Mouse (Mus musculus) cerebellum, adult 9-11 months (tissue): ENCODE data around the gene Klf12.

Experiments used
- DNase-seq: peaks from one replicate; pipeline ENCODE4 v3.0.0; 2022

Gene Klf12

DNA sequence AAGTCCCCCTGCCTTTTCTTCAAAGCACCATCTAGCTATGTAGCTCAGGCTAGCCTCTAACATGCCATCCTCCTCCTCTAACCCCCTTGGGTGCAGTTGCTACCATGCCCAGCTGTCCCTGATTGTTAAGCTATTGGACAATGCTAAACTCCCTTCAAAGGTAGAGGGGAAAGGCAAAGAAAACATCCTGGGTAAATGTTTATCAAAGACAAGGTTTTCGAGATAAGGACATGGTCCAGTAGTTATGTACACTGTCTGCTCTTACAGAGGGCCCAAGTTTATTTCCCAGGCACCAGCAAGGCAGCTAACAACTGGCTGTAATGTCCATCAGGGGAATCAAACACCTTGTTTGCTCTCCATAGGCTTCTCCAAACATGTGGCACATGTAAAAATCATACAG, 53.1 kb downstream of the Klf12 start:
- DNase-seq, result no peak

DNA sequence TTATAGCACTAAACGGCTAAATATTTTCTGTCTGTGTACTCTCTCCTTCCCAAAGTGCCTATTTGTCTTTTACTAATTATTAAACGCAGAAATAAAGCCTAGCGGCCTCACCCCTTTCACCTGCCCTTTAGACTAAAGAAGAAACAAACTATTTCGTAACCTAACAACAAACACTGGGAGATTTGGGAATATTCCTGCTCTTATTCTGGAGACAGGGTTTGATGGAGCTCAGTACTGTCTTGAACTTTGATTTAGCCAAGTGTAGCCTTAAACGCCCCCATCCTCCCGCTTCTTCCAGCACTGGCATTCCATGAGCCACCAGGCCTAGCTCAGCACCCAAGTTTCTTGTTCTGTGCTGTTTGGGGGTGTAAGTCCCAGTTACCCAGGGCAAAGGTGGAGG, 56.4 kb downstream of the Klf12 start:
- no peak for DNase-seq

- no peak for DNase-seq
Observed at GRCm38 (mm10) chr14:100227717-100228116, 56.8 kb downstream of the Klf12 start.

- DNase-seq, result no peak
Observed at GRCm38 (mm10) chr14:100224151-100224550, 60.3 kb downstream of the Klf12 start.

DNA sequence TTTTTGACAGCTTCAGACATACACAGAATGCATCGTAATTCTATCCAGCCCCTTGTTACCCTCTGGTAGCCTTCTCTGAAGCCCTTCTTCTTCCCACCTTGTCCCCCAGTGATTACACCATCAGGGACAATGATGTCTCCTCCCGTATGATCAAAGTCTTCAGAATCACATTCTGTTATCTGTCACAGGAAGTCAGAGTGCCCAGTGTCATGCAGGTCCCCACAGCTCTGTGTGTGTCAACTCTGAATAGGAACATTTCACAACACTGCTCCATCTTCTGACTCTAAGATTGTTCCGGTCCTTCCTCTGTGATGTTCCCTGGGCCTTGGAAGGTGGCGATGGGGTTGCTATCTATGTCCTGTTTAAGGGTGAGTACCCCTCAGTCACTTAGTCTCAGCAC, 62.2 kb downstream of the Klf12 start:
- DNase-seq, result no peak

DNA sequence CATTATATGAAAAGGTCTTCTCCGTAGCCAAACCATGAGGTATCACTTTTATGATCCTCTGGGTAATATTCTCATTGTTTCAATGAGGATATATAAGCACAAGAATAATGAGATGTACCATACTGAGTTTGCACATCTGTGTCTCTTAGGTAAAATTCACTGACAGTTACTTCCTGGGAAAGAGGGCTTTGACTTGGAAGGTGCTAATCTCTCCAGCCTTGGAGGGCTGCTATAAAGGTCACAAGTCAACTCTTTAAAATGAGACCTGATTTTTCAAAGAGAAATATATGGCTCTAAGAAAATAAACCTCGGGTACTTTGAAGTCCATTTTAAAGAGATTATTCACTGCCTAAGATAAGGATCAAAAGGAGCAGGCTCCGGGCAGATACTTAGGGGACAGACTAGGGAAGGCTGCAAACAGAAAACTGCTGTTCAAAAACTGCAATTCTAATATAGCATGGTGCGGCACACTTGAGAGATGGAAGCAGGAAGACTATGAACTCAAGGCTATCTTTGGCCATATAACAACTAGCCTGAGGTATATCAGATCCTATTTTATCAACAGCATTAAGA, 69.2 kb downstream of the Klf12 start:
- DNase-seq, result no peak

GRCm38 (mm10) chr14:100213066-100213465, 71.4 kb downstream of the Klf12 start:
- DNase-seq, result no peak

DNA sequence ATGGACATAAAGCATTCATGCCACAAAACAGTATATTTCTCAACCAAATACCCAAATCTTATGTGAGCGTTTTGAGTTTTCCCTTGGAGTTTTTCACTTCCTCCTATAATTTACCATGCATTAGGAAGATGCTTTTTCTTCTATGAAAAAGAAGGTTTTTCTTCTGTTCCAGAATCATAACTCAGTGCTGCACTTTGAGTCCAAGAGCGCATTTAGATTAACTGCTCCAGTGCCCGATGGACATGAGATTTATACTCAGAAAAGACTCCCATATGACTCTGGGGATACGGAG, 72.7 kb downstream of the Klf12 start:
- DNase-seq, result no peak

- peak; percentile 81 for DNase-seq
Observed at GRCm38 (mm10) chr14:100211036-100211825, 73.2 kb downstream of the Klf12 start.

- DNase-seq, result peak; percentile 20
Observed at GRCm38 (mm10) chr14:100209814-100210419, 74.6 kb downstream of the Klf12 start.

DNA sequence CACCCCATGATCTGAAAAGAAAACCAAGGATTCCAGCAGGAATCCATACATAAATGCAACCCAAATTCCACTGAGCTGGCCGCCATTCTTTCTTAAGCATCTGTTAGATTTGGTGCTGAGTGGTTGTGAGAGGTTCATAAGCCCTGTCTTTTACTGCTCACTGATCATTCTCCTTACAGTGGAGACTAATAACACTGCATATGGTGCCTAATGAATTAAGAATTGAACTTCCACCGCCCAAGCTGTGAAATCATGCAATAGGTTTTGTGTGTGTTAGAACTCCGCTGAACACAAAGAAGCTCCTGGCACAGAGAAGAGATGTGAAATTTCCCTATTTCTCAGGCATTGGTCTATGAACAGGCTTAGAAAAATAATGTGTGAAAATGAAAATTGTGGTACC, 77.4 kb downstream of the Klf12 start:
- no peak for DNase-seq

DNA sequence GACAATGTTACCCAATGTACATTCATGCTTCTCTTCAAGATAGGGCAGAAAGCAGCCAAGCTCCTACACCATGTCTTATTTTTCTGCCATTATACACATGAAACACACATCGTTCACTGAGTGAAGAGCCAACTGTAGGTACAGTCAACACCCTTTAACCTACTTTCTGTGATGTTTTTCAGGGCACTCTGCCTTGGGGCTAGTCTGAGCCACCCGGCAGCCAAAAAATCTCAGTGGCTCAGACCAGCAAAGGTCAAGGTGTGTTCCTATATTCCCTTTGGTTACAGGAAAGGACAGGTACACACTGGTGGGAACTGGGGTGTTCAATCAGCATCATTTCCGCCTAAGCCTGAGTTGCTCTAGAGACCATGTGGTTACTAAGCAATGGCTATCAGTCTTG, 78.3 kb downstream of the Klf12 start:
- no peak for DNase-seq

- DNase-seq, result no peak
Observed at GRCm38 (mm10) chr14:100200058-100200688, 84.3 kb downstream of the Klf12 start.

- DNase-seq, result no peak
Observed at GRCm38 (mm10) chr14:100198636-100199035, 85.8 kb downstream of the Klf12 start.

GRCm38 (mm10) chr14:100197199-100197598, 87.3 kb downstream of the Klf12 start:
- no peak for DNase-seq

DNA sequence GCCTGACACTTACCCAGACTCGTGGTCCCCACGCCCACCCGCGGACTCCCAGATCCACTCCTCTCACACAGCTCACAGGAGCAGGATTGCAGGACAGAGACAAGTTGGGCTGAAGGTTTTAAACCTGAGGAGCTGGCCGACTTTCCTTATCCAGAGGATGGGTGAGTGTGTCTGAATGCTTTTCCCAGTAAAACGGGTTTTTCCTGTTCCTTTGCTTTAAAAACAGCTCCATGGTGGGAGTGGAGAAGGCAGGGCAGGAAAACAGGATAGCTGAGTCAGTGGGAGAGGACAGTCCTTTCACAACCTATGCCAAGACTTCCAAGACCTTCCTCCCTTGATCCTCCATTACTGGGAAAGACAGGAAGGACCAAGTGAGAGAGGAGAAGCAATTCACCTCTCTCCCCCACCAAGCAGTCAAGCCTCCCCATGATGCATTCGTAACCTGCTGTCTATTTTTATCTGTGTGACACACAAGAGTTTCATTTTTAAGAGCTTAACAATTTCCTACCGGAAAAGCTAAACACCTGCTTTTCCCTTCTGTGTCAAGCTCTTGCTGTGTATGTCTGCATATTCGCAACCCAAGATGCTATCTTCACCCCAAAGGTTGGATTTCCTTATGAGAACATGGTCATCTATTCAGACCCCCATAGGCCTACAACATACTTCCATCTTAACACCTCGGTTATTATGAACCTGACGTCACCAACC, 94.8 kb downstream of the Klf12 start:
- no peak for DNase-seq

- no peak for DNase-seq
Observed at GRCm38 (mm10) chr14:100187372-100187771, 97.1 kb downstream of the Klf12 start.

- DNase-seq, result no peak
Observed at GRCm38 (mm10) chr14:100177796-100178195, 106.7 kb downstream of the Klf12 start.

- no peak for DNase-seq
Observed at GRCm38 (mm10) chr14:100165075-100165474, 119.4 kb downstream of the Klf12 start.

DNA sequence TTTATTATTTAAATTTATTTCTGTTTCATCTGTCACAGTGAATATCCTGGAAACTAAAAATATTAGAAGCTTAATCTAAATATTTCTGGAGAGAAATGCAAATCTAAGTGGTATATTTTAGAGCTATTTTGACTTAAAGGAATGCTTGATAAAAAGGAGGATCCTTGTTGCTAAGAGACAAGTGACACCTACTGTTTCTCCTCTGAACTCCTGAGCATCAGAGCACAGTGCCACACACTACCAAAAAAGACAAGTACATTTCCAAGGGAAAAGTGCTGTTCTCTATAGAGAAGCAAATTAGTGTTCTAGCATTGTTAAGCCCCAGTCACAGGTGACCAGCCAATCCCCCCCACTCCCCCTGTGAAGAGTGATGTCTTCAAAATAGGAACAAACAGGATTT, 127.8 kb downstream of the Klf12 start:
- DNase-seq, result no peak

GRCm38 (mm10) chr14:100147666-100148065, 136.8 kb downstream of the Klf12 start:
- no peak for DNase-seq

DNA sequence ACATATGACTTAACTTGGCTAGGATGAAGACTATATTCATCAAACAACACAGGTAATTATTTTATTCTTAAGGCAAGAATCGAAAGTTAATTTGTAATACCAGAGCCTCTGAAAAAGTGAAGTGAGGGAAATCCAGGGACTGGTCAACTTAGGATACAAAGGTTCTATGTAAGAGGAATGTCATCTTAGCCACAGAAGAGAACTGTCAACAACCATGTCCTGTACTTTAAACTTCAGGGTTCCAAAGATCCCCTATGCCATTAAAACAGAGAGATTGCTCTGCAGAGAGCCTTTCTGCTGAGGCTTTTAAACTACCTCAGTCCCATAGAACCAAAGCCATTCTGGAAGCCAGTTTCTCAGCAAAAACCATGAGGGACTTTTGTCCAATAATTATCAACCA, 144.1 kb downstream of the Klf12 start:
- DNase-seq, result no peak

DNA sequence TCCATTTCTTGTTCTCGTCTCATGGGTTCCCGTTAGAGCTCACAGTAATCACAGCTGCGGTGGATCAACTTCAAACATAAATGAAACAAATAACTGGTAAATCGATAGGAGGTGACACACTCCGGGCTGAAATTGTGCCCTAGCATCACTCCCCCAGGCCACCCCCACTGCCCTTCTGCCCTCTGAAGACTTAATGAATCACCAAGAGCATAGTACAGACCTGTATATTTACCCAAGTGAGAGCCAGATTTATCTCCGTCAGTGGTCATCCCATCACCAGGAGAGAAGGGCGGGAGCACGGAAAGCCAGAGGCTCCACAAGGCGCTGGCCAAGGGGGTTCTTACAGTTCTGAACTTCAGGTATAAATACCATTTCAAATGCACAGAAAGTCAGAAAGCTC, 150.2 kb downstream of the Klf12 start:
- no peak for DNase-seq
